Mouse (Mus musculus): ENCODE results near the gene Commd3.

Commd3 gene

DNA sequence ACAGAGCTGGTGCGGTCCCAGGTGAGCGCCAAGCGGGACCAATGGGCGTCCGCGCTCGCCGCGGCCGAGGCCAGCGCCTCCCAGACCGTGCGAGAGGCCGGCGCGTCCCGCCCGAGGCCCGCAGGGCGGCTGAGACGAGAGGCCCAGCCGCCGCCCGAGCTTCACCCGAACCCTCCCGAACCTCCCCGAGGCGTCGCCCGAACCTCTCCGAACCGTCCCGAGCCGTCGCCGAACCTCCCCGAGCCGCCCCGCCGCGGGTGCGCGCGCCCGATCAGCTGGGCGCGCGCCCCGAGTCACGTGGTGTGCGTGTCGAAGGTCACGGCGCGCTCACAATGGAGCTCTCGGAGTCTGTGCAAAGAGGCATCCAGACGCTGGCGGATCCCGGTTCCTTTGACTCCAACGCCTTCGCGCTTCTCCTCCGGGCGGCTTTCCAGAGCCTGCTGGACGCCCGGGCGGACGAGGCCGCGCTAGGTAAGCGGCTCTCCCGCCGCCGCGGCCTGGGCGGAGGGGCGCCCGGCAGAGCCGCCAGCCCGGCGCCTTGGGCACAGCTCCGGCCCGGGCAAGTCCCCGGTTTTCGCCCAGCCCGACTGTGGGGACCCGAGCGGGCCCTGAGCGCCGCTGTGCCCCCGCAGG lies at the start of gene Commd3:
TSS of gene Commd3 (plus strand) at position 252 of the 633 bp plus-strand sequence.
- DNase-seq (ENCODE audit: low spot score), result peak; percentile 86

DNA sequence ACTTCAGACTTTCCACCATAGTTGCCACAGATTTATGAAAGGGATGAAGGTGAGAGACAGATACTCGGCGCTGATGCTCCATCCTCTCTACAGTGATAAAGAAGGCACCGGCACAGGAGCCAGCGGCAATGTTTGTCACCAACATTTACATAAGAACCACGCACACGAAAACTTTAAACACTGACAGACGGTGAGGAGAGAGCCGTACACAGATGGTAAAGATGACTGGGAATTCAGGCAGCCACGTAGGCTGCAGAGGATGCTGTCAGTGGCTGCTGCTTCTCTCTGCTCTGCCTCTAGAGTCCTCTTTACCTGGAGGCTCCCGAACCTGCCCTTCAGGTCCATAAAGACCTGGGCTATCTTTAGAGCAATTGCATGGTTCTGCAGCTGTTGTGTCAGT lies 49.0 kb upstream of the Commd3 start:
- DNase-seq (ENCODE audit: low spot score), result no peak

DNA sequence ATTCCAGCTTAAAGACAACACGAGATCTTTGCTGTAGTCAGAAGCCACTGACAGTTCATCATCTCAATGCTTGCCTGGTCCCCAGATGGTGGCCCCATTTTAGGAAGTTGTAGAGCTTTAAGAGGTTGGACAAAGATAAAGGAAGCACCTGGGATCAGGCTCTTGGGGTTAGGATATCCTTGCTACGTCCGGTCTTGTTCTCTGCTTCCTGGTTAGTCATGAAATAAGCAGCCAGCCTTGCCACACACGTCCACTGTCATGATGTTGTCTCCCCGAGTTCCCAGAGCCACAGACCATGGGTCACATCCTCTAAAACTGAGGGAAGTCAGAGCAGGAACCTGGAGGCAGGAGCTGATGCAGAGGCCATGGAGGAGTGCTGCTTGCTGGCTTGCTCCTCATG lies 41.6 kb upstream of the Commd3 start:
- DNase-seq (ENCODE audit: low spot score), result no peak

DNA sequence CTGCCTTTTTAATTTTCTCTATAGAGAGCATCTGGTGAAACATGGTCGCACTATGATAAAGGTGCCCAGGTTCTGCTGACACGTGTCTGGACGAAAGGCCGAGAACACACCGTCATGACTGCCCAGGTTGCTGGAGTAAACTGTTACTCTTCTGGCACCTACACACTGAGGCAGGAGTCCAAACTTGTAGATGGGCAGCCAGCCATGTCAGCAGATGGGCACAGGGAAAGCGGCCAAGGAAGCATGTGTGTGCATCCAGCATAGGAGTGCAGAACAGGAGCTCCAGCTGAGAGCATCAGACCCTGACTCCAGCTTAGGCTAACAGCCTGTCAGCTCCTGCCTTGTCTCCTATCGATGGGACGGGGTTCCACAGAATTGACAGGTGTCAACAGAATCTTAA lies 37.1 kb upstream of the Commd3 start:
- DNase-seq (ENCODE audit: low spot score), result no peak

DNA sequence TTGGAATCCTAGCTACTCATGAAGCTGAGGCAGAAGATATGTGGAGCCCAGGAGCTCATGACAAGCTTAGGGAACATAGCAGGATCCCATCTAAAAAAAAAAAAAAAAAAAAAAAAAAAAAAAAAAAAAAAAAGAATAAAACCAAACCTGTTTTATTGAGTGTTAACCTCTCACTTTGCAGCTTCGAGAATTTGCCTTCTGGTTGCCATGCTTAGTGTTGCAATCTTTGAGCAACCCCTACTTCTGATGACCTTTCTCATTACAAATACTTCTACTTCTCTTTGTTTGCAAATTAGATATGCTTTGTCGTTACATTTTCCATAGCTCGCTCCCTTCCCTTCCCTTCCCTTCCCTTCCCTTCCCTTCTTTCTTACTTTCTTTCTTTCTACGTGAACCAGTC lies 23.6 kb upstream of the Commd3 start:
- DNase-seq (ENCODE audit: low spot score), result no peak

DNA sequence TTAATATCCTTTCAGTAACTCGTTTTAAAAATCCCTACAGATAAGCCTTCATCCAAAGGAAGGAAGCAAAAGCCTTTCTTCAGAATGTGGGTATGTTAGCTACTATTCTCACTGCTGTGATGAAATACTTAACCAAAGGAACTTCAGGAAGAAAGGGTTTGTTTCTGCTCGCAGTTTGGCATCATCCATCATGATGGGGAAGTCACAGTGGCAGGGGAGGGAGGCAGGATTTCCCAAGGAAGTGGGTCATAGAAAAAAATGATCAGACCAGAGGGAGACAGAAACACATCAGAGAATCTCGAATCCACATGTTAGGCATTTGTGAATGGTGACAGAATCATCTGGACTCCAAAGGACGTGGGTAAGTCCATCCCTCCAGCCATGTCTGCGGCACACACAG lies 17.4 kb upstream of the Commd3 start:
- DNase-seq (ENCODE audit: low spot score), result no peak

DNA sequence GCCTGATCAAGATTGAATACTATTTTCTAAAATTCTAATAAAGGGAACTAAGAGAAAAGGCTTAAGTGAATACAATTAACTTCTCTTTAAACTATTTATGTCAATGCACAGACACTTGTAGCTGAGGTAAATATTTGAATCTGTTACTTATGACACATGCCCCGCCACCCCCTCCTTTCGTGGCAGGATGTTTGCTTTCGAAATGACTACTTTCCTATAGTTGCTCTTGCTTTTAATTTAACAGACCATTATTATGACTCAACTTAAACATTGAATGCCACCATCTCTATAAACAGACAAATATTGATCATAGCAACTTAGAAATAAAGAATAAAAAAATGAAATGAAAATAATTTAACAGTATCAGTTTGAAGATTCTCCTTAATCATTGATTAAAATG lies 8.2 kb upstream of the Commd3 start:
- DNase-seq (ENCODE audit: low spot score), result no peak

DNA sequence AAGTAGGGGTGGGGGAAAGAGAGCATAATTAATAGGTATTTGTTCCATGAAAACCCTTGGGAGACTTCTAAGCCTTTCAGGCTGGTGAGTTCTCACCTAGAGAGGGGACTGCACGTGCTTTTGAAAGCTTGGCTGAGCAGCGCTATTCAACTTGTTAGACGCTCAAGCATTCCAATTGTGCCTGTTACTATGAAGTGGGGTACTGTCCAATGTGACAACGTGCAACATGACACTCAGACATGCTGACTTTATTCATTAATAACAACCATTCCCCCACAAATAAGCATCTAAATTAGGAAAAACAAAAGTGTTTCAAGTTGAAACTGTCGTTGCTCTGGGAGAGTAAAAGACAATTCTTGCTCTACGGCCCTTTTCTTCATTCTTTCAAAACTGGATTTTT lies 1.1 kb upstream of the Commd3 start:
- peak; percentile 53 for DNase-seq (ENCODE audit: low spot score)

DNA sequence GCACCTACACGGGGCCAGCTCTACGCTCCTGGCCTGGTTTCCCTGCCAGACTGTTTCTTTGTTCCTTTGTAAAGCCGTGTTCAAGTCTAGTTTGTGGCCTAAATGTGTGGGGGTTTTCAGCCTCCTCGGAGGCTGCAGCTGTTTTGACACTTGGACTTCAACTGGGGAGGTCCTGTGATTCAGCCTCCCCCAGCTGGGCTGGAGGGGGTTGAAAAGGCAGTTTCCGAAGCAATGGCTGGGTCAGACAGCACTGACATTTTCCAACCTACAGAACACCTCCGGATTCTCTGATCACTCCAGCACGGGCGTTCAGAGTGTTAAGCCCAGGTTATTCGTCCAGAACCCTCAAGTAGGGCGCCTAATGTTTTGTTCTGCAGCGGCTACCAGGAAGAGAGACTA lies 581 bp downstream of the Commd3 start:
- DNase-seq (ENCODE audit: low spot score), result no peak

DNA sequence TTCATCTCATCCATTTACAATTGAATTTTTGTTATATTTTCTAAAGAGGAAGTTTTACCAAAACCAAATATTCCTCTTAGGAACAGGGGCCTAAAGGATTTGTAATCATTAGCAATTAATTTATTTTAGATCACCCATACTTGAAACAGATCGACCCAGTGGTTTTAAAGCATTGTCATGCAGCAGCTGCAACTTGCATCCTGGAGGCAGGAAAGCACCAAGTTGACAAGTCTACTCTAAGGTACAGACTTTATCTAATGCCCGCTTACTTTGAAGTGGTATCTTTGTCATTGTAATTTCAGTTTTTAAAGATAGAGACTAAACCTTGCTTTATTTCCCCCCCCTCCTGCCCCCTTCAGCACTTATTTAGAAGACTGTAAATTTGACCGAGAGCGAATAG lies 1.6 kb downstream of the Commd3 start:
- DNase-seq (ENCODE audit: low spot score), result peak; percentile 17

DNA sequence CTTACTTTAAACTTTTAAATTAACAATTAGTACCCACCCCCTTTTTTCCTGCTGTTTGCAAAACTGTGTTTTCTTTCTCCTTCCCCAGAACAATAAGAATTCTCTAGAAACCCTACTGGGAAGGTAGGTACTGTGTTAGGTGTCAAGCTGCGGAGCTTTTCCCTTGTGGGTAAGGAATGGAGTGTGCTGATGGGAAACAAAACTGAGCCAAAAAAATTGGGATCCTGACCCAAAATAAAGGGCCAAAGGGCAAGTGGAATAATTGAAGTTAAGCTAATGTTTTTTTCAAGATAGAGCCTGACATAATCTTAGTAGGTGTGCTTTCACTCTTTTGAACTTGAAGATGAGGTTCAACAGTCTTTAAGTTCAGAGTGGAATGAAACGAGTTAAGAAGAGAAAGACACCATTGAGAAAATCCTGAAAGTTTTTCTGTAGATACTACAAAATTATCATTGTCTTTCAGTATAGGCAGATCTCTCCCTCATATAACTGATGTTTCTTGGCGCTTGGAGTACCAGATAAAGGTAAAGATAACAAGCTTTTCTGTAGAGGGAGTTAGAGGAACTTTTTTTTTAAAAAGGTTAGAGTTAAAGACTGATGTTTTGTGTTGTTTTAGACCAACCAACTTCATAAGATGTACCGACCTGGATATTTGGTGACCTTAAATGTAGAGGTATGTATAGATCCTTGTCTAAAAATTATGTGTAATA lies 2.2 kb downstream of the Commd3 start:
- DNase-seq (ENCODE audit: low spot score), result peak; percentile 5

DNA sequence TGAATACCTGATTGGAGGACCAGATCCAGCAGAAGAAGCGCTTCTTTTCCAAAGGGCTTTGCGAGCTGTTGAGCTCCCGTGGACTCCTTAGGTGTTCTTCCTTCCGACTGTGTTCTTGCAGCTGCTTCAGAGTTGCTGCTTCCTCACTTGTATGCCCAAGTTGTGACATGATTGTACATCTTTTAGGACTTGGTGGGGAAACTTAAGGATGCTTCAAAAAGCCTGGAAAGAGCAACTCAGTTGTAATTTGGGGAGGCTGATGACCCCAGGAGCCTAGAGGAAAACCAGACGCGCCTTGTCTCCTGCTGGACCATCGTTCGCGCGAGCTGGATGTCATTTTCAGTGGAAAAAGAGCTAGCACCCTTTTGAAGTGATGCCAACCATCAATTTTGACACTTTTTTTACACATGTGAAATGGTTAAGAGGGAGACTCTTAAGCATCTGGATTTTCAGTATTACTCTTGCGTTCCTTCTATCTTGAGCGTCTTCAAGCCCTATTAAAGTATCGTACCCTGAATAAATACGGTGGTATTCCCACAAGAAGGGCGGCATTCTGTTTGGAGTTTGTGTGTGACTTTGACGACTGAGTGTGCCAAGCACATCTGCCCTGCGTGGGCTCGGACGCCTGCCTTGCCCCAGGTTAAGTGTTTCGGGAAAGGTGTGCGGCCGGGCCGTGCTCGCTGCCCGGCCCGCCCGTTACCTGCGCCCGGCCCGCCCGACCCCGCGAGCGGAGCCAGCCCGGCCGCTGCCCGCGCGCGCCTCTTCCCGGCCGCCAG lies 3.7 kb downstream of the Commd3 start:
- DNase-seq (ENCODE audit: low spot score), result peak; percentile 35

DNA sequence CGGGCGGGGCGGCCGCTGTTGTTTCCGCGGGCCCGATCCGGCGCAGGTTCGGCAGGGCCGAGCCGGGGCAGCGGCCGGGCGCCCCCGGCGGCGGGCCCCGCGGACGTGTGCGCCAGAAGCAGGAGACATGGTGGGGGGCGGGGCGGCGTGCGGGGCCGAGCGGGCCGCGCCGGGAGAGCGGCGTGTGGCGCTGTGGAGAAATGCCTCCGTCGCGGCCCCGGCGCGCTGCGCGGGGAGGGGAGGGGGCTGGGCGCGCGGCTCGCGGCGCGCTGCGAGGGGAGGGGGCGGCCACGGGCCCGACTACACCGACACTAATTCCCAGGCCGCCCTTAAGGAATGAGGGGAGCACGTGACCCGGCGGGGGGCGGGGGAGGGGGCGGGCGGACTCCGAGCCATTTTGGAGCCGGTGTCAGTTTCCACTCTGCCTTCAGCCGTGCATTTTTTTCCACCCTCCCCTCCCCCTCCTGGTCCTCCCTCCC lies 4.3 kb downstream of the Commd3 start:
- peak; percentile 85 for DNase-seq (ENCODE audit: low spot score)

DNA sequence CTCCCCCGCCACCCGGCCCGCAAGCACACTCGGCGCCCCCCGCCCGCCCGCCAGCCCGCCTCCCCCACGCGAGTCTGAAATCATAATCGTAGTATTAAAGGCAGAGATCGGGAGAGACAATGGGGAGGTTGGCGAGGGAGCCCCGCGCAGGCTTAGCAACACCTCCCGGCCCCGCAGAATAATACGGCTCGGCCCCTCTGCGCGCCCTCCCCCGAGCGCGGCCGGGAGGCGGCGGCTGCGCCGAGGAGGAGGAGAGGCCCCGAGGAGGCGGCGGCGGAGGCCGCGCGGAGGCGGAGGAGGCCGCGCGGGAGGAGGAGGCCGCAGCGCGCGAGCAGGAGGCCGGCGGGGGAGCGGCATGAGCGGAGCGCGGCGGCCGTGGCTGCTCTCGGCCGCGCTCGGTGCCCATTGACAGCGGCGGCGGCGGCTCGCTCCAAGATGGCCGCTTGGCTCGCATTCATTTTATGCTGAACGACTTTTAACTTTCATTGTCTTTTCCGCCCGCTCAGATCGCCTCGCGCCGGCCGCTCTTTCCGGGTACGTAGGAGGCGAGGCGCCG lies 4.8 kb downstream of the Commd3 start, which contains the start of gene Bmi1:
TSS of gene Bmi1 (plus strand) at position 83 of the 556 bp plus-strand sequence.
- DNase-seq (ENCODE audit: low spot score), result peak; percentile 77

DNA sequence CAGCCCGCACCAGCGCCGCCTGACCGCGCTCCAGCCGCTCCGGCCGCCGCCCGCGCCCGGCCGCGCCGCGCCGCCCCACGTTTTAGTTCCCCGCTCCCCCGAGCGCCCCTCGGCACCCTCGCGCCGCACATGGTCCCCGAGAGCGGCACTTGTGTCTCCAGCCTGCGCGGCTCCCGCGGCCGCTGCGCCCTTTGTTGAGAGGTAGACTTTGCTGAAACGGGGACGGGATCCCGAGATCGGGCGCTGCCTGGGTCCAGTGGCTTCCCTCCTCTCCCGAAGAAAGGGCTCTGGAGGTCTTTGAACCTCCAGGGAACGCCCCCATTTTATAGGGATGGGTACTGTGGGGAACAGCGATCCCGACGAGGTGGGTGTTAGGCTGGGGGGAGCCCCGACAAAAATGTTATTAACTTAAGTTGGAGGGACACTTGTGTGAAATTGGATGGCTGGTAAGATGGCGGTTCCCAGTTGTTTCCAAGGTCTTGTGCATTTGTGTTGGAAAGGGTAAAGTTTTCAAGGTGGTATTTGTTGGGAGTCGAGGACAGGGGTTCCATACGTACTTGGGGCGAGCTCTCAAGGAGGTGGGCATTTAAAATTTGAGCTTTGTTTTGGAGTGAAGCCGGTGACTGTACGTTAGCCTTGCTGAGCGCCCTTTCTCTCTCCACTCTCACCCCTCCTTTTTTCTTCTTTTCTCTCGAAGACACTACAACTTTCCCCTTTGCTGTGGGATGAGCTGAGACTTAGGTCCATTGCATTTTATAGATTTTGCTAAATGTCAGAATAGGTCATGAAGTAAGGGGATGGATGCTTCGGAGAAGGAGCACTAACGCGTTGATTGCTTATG lies 5.7 kb downstream of the Commd3 start:
- DNase-seq (ENCODE audit: low spot score), result peak; percentile 58

DNA sequence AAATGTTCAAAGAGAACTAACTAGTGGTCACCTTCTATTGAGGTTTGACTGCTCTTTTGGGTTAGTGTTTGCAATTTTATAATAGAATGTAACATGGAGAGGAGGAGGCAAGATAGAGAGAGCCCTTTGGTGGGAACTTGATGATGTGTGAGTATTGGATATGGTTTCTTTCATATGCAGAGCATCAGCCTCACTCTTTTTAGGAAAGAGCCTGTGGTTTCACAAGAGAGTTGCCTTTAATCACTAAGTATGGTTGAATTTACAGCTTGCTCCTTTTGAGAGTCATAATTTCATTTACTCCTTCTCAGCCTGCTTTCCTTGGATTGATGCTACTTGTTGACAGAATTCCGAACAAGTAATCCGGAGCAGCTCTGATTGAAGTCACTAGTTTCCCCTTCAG lies 7.5 kb downstream of the Commd3 start:
- no peak for DNase-seq (ENCODE audit: low spot score)

DNA sequence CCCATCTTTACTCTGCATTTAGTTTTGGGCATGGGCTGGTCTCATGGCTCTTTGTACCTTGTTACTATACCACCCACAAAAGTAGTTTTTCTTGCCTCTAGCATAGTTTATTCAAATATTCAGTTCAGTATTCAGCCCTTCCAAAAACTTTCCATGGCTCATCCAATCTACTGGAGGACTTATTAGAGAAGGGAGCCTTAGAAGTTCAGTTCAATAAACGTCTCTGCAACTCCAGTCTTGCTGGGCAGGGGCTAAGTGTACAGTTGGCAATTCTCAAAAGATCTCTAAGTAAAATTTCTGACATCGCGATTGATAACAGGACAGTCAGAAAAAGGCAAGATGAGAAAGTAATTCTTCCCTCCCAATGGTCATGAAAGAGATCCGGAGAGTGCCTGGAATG lies 8.3 kb downstream of the Commd3 start:
- no peak for DNase-seq (ENCODE audit: low spot score)

DNA sequence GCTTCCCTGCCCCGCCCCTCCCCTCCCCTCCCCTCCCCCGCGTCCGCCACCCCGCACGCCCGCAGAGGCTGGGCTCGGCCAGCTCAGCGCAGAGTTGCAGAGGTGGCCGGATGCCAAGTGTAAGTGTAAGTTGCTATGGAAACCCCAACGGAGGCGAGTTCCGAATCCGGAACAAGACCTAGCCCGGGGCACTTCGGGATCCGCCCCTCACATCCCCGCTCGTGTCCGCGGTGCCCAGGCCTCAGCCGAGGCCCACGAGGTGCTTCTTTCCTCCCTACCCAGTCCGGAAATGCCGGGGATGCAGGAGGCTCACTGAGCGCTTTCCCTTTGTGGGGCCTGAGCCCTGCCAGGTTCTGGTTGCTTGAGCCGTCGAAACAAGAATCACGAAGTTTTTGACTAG lies 8.8 kb downstream of the Commd3 start:
- DNase-seq (ENCODE audit: low spot score), result no peak

DNA sequence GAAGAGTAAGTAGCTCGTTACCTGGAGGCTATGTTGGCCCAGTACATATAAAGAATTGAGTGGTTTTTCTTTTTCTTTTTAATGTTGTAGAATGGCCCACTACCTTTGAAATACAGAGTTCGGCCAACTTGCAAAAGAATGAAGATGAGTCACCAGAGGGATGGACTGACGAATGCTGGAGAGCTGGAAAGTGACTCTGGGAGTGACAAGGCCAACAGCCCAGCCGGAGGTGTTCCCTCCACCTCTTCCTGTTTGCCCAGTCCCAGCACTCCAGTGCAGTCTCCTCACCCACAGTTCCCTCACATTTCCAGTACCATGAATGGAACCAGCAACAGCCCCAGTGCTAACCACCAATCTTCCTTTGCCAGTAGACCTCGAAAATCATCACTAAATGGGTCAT lies 11.9 kb downstream of the Commd3 start:
- DNase-seq (ENCODE audit: low spot score), result no peak

DNA sequence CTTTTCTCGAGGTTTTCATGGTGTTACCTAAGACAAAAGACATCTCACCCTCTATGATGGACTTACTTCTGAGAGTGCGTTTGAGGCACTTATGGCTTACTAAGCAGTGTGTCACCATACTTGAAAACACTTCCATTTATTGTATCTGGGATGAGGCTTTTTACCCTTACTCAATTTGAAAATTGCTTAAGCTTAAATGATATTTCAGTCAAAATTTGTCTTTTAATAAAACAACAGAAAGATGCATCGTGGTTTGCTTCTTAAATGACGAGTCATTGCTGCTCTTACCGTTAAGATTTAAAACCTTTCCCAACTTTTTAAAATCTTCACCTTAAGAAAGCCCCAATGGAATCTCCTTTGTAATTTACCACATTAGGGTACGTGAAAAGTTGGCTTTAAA lies 14.2 kb downstream of the Commd3 start:
- DNase-seq (ENCODE audit: low spot score), result no peak

DNA sequence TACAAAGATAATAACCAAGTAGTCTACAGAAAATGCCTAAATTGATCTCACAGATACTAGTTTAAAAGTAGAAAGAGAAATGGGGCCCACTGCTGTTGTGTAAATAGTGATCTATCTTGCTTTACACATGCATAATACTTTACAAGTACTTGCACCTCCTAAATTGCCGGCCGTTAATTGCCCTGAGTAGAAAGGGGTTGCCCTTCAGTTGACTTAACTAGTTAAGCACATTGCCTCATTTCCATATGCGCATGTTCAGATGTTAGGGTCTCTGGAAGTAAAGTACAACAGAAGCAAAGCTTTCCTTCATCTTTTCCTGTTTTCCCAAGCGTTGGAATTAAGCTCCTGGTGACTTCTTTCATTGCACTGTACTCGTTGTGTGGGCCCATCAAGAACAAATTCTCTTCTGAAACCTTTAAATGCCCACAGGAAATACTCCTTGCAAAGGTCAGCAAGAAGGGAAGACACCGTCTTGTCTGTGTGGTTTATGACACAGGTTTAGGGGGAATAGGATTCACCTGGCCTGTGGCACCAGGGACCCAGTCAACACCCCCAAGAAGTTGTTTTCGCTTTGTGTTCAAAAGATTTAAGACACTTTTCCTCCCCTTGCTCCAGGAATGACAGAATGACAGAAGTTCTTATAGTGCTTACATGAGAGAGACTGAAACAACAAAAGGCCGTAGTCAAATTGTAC lies 14.8 kb downstream of the Commd3 start:
- DNase-seq (ENCODE audit: low spot score), result no peak

Data from retina, embryonic 14.5 days (tissue).